Mouse (Mus musculus) right cerebral cortex, postnatal 14 days (tissue): ENCODE data around the gene D630003M21Rik.
A peak's percentile ranks its signal among the peaks of the same experiment; 100 is the strongest.

ENCODE experiments used
- DNase-seq: peaks from one replicate; pipeline ENCODE4 v3.0.0; 2022

The D630003M21Rik gene

GRCm38 (mm10) chr2:158193611-158194336 lies 35.2 kb downstream of the D630003M21Rik start:
- no peak for DNase-seq

- DNase-seq = no peak
These were observed 37.9 kb downstream of the D630003M21Rik start for GRCm38 (mm10) chr2:158191098-158191497.

GRCm38 (mm10) chr2:158189451-158189850 lies 39.6 kb downstream of the D630003M21Rik start:
- DNase-seq = no peak

GRCm38 (mm10) chr2:158186206-158186871 lies 42.7 kb downstream of the D630003M21Rik start:
- no peak for DNase-seq

- DNase-seq = no peak
These were observed 45.8 kb downstream of the D630003M21Rik start for GRCm38 (mm10) chr2:158183266-158183665.

GRCm38 (mm10) chr2:158181932-158182331 lies 47.1 kb downstream of the D630003M21Rik start:
- DNase-seq = no peak

- peak; percentile 79 for DNase-seq
These were observed 48.2 kb downstream of the D630003M21Rik start for GRCm38 (mm10) chr2:158180797-158181196.

GRCm38 (mm10) chr2:158179370-158180111 lies 49.5 kb downstream of the D630003M21Rik start:
- no peak for DNase-seq

GRCm38 (mm10) chr2:158178696-158179369 lies 50.2 kb downstream of the D630003M21Rik start:
- DNase-seq = no peak

- no peak for DNase-seq
These were observed 50.9 kb downstream of the D630003M21Rik start for GRCm38 (mm10) chr2:158178139-158178538.

- no peak for DNase-seq
These were observed 51.4 kb downstream of the D630003M21Rik start for GRCm38 (mm10) chr2:158177574-158177973.

- no peak for DNase-seq
These were observed 52.3 kb downstream of the D630003M21Rik start for GRCm38 (mm10) chr2:158176763-158177162.

- DNase-seq = no peak
These were observed 53.6 kb downstream of the D630003M21Rik start for GRCm38 (mm10) chr2:158175433-158175832.

GRCm38 (mm10) chr2:158174958-158175357 lies 54.1 kb downstream of the D630003M21Rik start:
- DNase-seq = no peak

- DNase-seq = no peak
These were observed 54.6 kb downstream of the D630003M21Rik start for GRCm38 (mm10) chr2:158174438-158174837.

- no peak for DNase-seq
These were observed 58.6 kb downstream of the D630003M21Rik start for GRCm38 (mm10) chr2:158170394-158170793.

- no peak for DNase-seq
These were observed 59.3 kb downstream of the D630003M21Rik start for GRCm38 (mm10) chr2:158169771-158170170.

- DNase-seq = no peak
These were observed 59.7 kb downstream of the D630003M21Rik start for GRCm38 (mm10) chr2:158169351-158169750.

GRCm38 (mm10) chr2:158168741-158169211 lies 60.2 kb downstream of the D630003M21Rik start:
- DNase-seq = no peak

GRCm38 (mm10) chr2:158167496-158168205 lies 61.4 kb downstream of the D630003M21Rik start:
- no peak for DNase-seq

GRCm38 (mm10) chr2:158166628-158167027 lies 62.4 kb downstream of the D630003M21Rik start:
- no peak for DNase-seq

- no peak for DNase-seq
These were observed 63.2 kb downstream of the D630003M21Rik start for GRCm38 (mm10) chr2:158165776-158166175.
